Mouse (Mus musculus): ENCODE results near the gene 1700001C19Rik. TPM values are rescaled to one million over a fixed set of nuclear protein-coding genes. Genes with fewer than 3 reads are reported as not detected.

Gene 1700001C19Rik
- polyA plus RNA-seq, 1 experiment from 2014 or later, result 0.40 TPM

- H3K4me1 ChIP-seq (replicated peaks; ENCODE audit: control insufficient read depth, insufficient read depth, low read length), result peaks cover 2% of the 10 kb centered on the region; the same call in 1 of the 2 replicates
- H3K9ac ChIP-seq (ENCODE audit: low read length), result no peak overlapping the region
- ATAC-seq (replicated peaks; ENCODE audit: low FRiP score) (no peak), DNase-seq (ENCODE audit: low spot score) (peak; percentile 65)
- no peak overlapping the region for H3K4me2 ChIP-seq (ENCODE audit: low read depth, low read length, severe bottlenecking)
- H3K9me3 ChIP-seq (ENCODE audit: control insufficient read depth, low read length), result no peaks in the 10 kb centered on the region
- H3K27me3 ChIP-seq (ENCODE audit: control insufficient read depth, insufficient read depth, low read length), result no peaks in the 10 kb centered on the region; the same call in 1 of the 2 replicates
- H3K4me3 ChIP-seq (ENCODE audit: low read depth, low read length), result no peak overlapping the region
- no peak overlapping the region for H3K27ac ChIP-seq (ENCODE audit: low read depth, low read length)
- no peaks in the 10 kb centered on the region; the same call in none of the 2 replicates for H3K36me3 ChIP-seq (ENCODE audit: control insufficient read depth, insufficient read depth, low read length)
- WGBS, result 11% methylated on average over 4 of the region's 4 CpGs
These were observed 65.7 kb downstream of the 1700001C19Rik start for GRCm38 (mm10) chr17:47371451-47371850.

- ATAC-seq (replicated peaks; ENCODE audit: low FRiP score) (peak; percentile 34), DNase-seq (ENCODE audit: low spot score) (no peak)
- Histone ChIP-seq H3K9me3 (ENCODE audit: control insufficient read depth, low read length) (no peaks in the 10 kb centered on the region), H3K4me2 (ENCODE audit: low read depth, low read length, severe bottlenecking) (peak overlapping the region; percentile 89), H3K36me3 (ENCODE audit: control insufficient read depth, insufficient read depth, low read length) (no peaks in the 10 kb centered on the region), H3K4me1 (replicated peaks; ENCODE audit: control insufficient read depth, insufficient read depth, low read length) (peaks cover 2% of the 10 kb centered on the region; the same call in 1 of the 2 replicates), H3K9ac (ENCODE audit: low read length) (peak overlapping the region; percentile 72), H3K27ac (ENCODE audit: low read depth, low read length) (no peak overlapping the region), H3K4me3 (ENCODE audit: low read depth, low read length) (peak overlapping the region; percentile 81), H3K27me3 (ENCODE audit: control insufficient read depth, insufficient read depth, low read length) (no peaks in the 10 kb centered on the region; the same call in 1 of the 2 replicates)
- 3% methylated on average over 20 of the region's 20 CpGs for WGBS
These were observed 68.1 kb downstream of the 1700001C19Rik start for GRCm38 (mm10) chr17:47369087-47369443.

- Histone ChIP-seq H3K36me3 (ENCODE audit: control insufficient read depth, insufficient read depth, low read length) (no peaks in the 10 kb centered on the region), H3K4me2 (ENCODE audit: low read depth, low read length, severe bottlenecking) (peak within 1 kb of the TSS; percentile 89), H3K27me3 (ENCODE audit: control insufficient read depth, insufficient read depth, low read length) (no peaks in the 10 kb centered on the region; the same call in 1 of the 2 replicates), H3K4me3 (ENCODE audit: low read depth, low read length) (peak within 1 kb of the TSS; percentile 81), H3K4me1 (replicated peaks; ENCODE audit: control insufficient read depth, insufficient read depth, low read length) (peaks cover 2% of the 10 kb centered on the region; the same call in 1 of the 2 replicates), H3K9ac (ENCODE audit: low read length) (peak within 1 kb of the TSS; percentile 72), H3K9me3 (ENCODE audit: control insufficient read depth, low read length) (no peaks in the 10 kb centered on the region), H3K27ac (ENCODE audit: low read depth, low read length) (no peak within 1 kb of the TSS)
- 4% methylated on average over 35 of the region's 35 CpGs for WGBS
- DNase-seq (ENCODE audit: low spot score) (peak; percentile 93), ATAC-seq (replicated peaks; ENCODE audit: low FRiP score) (peak; percentile 92)
These were observed 68.6 kb downstream of the 1700001C19Rik start, which contains the start of gene Mrps10 for GRCm38 (mm10) chr17:47368401-47369086. Gene Mrps10 (plus strand): TSS chr17:47368887.

Other genes with a start within 250 kb of the 1700001C19Rik start
- gene Mrps10, start 68.5 kb downstream of the 1700001C19Rik start, polyA plus RNA-seq (2014; fragmentation: Nextera tagmentation; extraction: Ambion mirVana), result 67.2 and 71.4 TPM in 2 replicates
- gene Guca1b, start 52.0 kb downstream of the 1700001C19Rik start, polyA plus RNA-seq (2014; fragmentation: Nextera tagmentation; extraction: Ambion mirVana), result 0.48 and 0.75 TPM in 2 replicates
- gene Guca1a, start 36.8 kb downstream of the 1700001C19Rik start, polyA plus RNA-seq (2014; fragmentation: Nextera tagmentation; extraction: Ambion mirVana), result 0.75 and 1.3 TPM in 2 replicates
- 0.27 and 0.31 TPM in 2 replicates for gene AI661453, start 761 bp downstream of the 1700001C19Rik start, polyA plus RNA-seq (2014; fragmentation: Nextera tagmentation; extraction: Ambion mirVana)
- gene Taf8, start 64.9 kb upstream of the 1700001C19Rik start, polyA plus RNA-seq (2014; fragmentation: Nextera tagmentation; extraction: Ambion mirVana), result 29.6 and 32.2 TPM in 2 replicates
- gene Ccnd3, start 67.7 kb upstream of the 1700001C19Rik start, polyA plus RNA-seq (2014; fragmentation: Nextera tagmentation; extraction: Ambion mirVana), result 253 and 286 TPM in 2 replicates
- 34.6 and 37.3 TPM in 2 replicates for gene Bysl, start 174.1 kb upstream of the 1700001C19Rik start, polyA plus RNA-seq (2014; fragmentation: Nextera tagmentation; extraction: Ambion mirVana)
- 44.5 and 45.5 TPM in 2 replicates for gene Med20, start 174.2 kb upstream of the 1700001C19Rik start, polyA plus RNA-seq (2014; fragmentation: Nextera tagmentation; extraction: Ambion mirVana)
- 2.4 and 3.6 TPM in 2 replicates for gene Gm20517, start 174.2 kb upstream of the 1700001C19Rik start, polyA plus RNA-seq (2014; fragmentation: Nextera tagmentation; extraction: Ambion mirVana)
- 7.2 and 8.1 TPM in 2 replicates for gene Usp49, start 193.3 kb upstream of the 1700001C19Rik start, polyA plus RNA-seq (2014; fragmentation: Nextera tagmentation; extraction: Ambion mirVana)